Mouse (Mus musculus) heart, embryonic 15.5 days (tissue): ENCODE results near the gene Tmem220. TPM values are rescaled to one million over a fixed set of nuclear protein-coding genes. Genes with fewer than 3 reads are reported as not detected.
A peak's percentile ranks its signal among the peaks of the same experiment; 100 is the strongest.

Source experiments
- ATAC-seq: fragments of 200-750 bp; cut with Nextera tagmentation; replicated peaks from 2 replicates; pipeline ENCODE4 v1.8.0; 2017; ENCODE audit warnings: low read depth, moderate TSS enrichment; ENCODE audit not compliant: insufficient number of reproducible peaks, insufficient read depth, low FRiP score
- H3K27ac ChIP-seq: fragments of 300-500 bp; sonication (generic); 2 replicates; pipeline ENCODE4 v1.5.1; 2015; ENCODE audit warnings: mild to moderate bottlenecking, inconsistent platforms
- H3K27me3 ChIP-seq: fragments of 300-500 bp; sonication (generic); 2 replicates; pipeline ENCODE4 v1.6.1; 2015; ENCODE audit warnings: inconsistent platforms
- H3K36me3 ChIP-seq: fragments of 300-500 bp; sonication (generic); 2 replicates; pipeline ENCODE4 v1.6.1; 2015; ENCODE audit warnings: mild to moderate bottlenecking, inconsistent platforms
- H3K4me1 ChIP-seq: fragments of 300-500 bp; sonication (generic); replicated peaks from 2 replicates; pipeline ENCODE4 v1.6.1; 2015; ENCODE audit warnings: inconsistent platforms
- H3K4me2 ChIP-seq: fragments of 300-500 bp; sonication (generic); 2 replicates; pipeline ENCODE4 v1.6.1; 2015; ENCODE audit warnings: inconsistent platforms, mild to moderate bottlenecking, moderate library complexity
- H3K4me3 ChIP-seq: fragments of 300-500 bp; sonication (generic); 2 replicates; pipeline ENCODE4 v1.5.1; 2015; ENCODE audit warnings: mild to moderate bottlenecking, inconsistent platforms
- H3K9ac ChIP-seq: fragments of 300-500 bp; sonication (generic); 2 replicates; pipeline ENCODE4 v1.6.1; 2015; ENCODE audit warnings: mild to moderate bottlenecking, inconsistent platforms
- H3K9me3 ChIP-seq: fragments of 300-500 bp; sonication (generic); replicated peaks from 2 replicates; pipeline ENCODE4 v1.6.1; 2016; ENCODE audit warnings: inconsistent platforms
- WGBS: fragments of 180-500 bp; shearing (Covaris S2); methylation state at CpG from one replicate; pipeline ENCODE4 v1.1.7; 2015; ENCODE audit warnings: mixed read lengths; 5-methylcytosine and 5-hydroxymethylcytosine counted together
- polyA plus RNA-seq: library from polyadenylated mRNA; unstranded; fragments of >200 nt; fragmentation: Nextera tagmentation; extraction: Ambion mirVana; gene quantifications from 2 replicates; pipeline ENCODE4 v1.2.1, GENCODE M21; 2015

Tmem220 gene
- polyA plus RNA-seq, 1 experiment from 2014 or later = 1.2 TPM

GRCm38 (mm10) chr11:67043007-67043406 lies 18.1 kb downstream of the Tmem220 start:
- no peak for ATAC-seq
- Histone ChIP-seq H3K4me1 (0 out of 2 replicates have a peak, but pooled peaks cover 3% of the 10 kb centered on the region), H3K36me3 (peaks cover 26% of the 10 kb centered on the region; the same call in 1 of the 2 replicates), H3K27me3 (no peaks in the 10 kb centered on the region), H3K27ac (no peak overlapping the region), H3K9ac (no peak overlapping the region), H3K4me3 (no peak overlapping the region), H3K9me3 (no peaks in the 10 kb centered on the region), H3K4me2 (no peak overlapping the region)
- 65% methylated on average over 8 of the region's 8 CpGs for WGBS

GRCm38 (mm10) chr11:67044959-67045358 lies 20.0 kb downstream of the Tmem220 start:
- 80% methylated on average over 6 of the region's 6 CpGs for WGBS
- H3K4me2 ChIP-seq = no peak overlapping the region
- no peak overlapping the region for H3K27ac ChIP-seq
- H3K9ac ChIP-seq = no peak overlapping the region
- H3K4me3 ChIP-seq = no peak overlapping the region
- H3K9me3 ChIP-seq = no peaks in the 10 kb centered on the region
- peaks cover 22% of the 10 kb centered on the region; the same call in 1 of the 2 replicates for H3K36me3 ChIP-seq
- no peaks in the 10 kb centered on the region for H3K27me3 ChIP-seq
- ATAC-seq = no peak
- 0 out of 2 replicates have a peak, but pooled peaks cover 3% of the 10 kb centered on the region for H3K4me1 ChIP-seq

DNA sequence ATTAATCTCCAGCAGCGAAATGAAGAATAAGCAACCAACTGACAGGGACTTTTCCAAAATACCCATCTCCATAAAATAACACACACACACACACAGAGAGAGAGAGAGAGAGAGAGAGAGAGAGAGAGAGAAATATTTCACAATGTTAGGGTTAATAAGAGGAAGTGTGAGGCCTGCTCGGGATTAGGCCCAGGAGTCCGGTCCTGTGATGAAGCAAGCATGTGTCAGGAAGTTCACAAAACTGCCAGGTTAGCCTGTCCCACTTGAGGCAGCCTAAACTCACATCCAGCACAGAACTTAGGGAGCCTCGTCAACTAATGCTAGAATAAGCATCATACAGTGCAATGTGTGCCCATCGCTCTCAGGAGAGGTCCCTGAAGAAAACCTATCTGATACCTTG lies 22.2 kb downstream of the Tmem220 start:
- WGBS = 85% methylated on average over 5 of the region's 5 CpGs
- no peak overlapping the region for H3K4me2 ChIP-seq
- H3K27ac ChIP-seq = no peak overlapping the region
- no peak for ATAC-seq
- no peaks in the 10 kb centered on the region for H3K9me3 ChIP-seq
- no peaks in the 10 kb centered on the region for H3K27me3 ChIP-seq
- H3K4me1 ChIP-seq = peaks cover 8% of the 10 kb centered on the region
- H3K9ac ChIP-seq = no peak overlapping the region
- peaks cover 7% of the 10 kb centered on the region; the same call in 1 of the 2 replicates for H3K36me3 ChIP-seq
- H3K4me3 ChIP-seq = no peak overlapping the region

GRCm38 (mm10) chr11:67048496-67048895 lies 23.5 kb downstream of the Tmem220 start:
- no peaks in the 10 kb centered on the region for H3K9me3 ChIP-seq
- H3K4me1 ChIP-seq = peaks cover 13% of the 10 kb centered on the region
- H3K36me3 ChIP-seq = peaks cover 7% of the 10 kb centered on the region; the same call in 1 of the 2 replicates
- ATAC-seq = no peak
- 77% methylated on average over 8 of the region's 8 CpGs for WGBS
- H3K9ac ChIP-seq = no peak overlapping the region
- no peak overlapping the region for H3K4me2 ChIP-seq
- H3K27ac ChIP-seq = no peak overlapping the region
- no peaks in the 10 kb centered on the region for H3K27me3 ChIP-seq
- no peak overlapping the region for H3K4me3 ChIP-seq

DNA sequence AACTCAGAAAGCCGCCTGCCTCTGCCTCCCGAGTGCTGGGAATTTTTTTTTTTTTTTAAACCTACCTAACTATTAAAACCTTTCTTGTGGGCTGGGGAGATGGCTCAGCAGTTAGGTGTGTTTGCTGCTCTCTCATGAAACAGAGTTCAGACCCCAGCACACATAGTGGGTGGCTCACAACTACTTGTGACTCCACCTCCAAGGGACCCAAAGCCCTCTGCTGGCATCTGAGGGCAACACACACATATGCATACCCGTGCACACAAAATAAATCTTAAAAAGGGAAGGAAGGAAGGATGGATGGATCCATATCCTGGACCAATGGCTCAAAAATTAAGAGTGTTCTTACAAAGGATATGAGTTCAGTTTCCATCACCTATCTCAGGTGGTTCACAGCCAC lies 24.3 kb downstream of the Tmem220 start:
- Histone ChIP-seq H3K27ac (no peak overlapping the region), H3K4me2 (no peak overlapping the region), H3K9ac (no peak overlapping the region), H3K4me3 (no peak overlapping the region), H3K4me1 (peaks cover 14% of the 10 kb centered on the region), H3K27me3 (no peaks in the 10 kb centered on the region), H3K9me3 (no peaks in the 10 kb centered on the region), H3K36me3 (peaks cover 7% of the 10 kb centered on the region; the same call in 1 of the 2 replicates)
- WGBS = 79% methylated on average over 3 of the region's 3 CpGs
- no peak for ATAC-seq

- ATAC-seq = no peak; the same call in 1 of the 2 replicates
- WGBS = 9% methylated on average over 16 of the region's 16 CpGs
Measured at GRCm38 (mm10) chr11:67051676-67052320, 26.8 kb downstream of the Tmem220 start.

DNA sequence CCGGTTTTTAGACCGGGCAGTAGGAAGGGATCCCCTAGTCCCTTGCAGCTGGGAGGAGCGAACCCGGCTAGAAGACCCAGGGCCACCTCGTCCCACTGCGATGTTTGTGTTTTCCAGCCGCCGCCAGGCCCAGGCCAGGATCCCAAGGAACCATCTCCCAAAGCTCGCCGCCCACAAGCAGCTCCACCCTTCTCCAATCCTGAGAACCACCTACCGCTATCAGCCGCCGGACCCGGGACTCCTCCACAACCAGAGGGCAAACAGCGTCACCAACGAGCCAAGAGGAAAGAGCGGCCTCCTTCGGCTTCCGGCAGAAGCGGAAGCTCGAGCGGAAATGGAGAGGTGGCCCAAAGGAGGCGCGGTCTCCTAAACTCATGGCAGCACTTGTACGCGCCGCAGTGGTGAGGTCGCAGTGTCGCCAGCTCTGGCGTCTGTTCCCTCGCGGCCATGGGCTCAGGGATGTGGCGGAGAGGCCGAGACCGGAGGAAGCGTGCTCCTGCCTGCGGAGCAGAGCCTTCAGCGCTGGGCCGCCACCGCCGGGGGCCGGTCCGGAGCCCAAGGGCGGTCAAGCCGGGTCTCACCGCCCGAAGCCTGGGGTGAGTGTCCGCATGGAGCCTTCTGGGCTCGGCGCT lies 27.5 kb downstream of the Tmem220 start, which contains the start of the genes Adprm and Sco1:
Gene Adprm, minus strand, starts transcription at position 274 of the 632 bp plus-strand sequence.
Gene Sco1, plus strand, starts transcription at position 350 of the 632 bp plus-strand sequence.
- Histone ChIP-seq H3K9me3 (no peaks in the 10 kb centered on the region), H3K27me3 (no peaks in the 10 kb centered on the region), H3K9ac (peak within 1 kb of the TSS; percentile 87), H3K36me3 (peaks cover 26% of the 10 kb centered on the region), H3K27ac (peak within 1 kb of the TSS; percentile 92), H3K4me3 (peak within 1 kb of the TSS; percentile 100), H3K4me2 (peak within 1 kb of the TSS; percentile 66), H3K4me1 (peaks cover 14% of the 10 kb centered on the region)
- under 1% methylated on average over 50 of the region's 50 CpGs for WGBS
- ATAC-seq = peak; percentile 93

More at GRCm38 (mm10) chr11:67051676-67052320, 26.8 kb downstream of the Tmem220 start:
- H3K27me3 ChIP-seq = no peaks in the 10 kb centered on the region
- peaks cover 20% of the 10 kb centered on the region for H3K36me3 ChIP-seq
- peak overlapping the region; percentile 100 for H3K4me3 ChIP-seq
- peak overlapping the region; percentile 92 for H3K27ac ChIP-seq
- H3K4me1 ChIP-seq = peaks cover 14% of the 10 kb centered on the region
- H3K4me2 ChIP-seq = peak overlapping the region; percentile 66
- H3K9me3 ChIP-seq = no peaks in the 10 kb centered on the region
- H3K9ac ChIP-seq = peak overlapping the region; percentile 87

GRCm38 (mm10) chr11:67054754-67055365 lies 29.9 kb downstream of the Tmem220 start:
- H3K9me3 ChIP-seq = no peaks in the 10 kb centered on the region
- no peak overlapping the region for H3K4me2 ChIP-seq
- ATAC-seq = no peak
- peaks cover 43% of the 10 kb centered on the region for H3K36me3 ChIP-seq
- no peak overlapping the region for H3K27ac ChIP-seq
- H3K4me3 ChIP-seq = no peak overlapping the region
- no peaks in the 10 kb centered on the region for H3K27me3 ChIP-seq
- 85% methylated on average over 8 of the region's 8 CpGs for WGBS
- H3K9ac ChIP-seq = no peak overlapping the region
- H3K4me1 ChIP-seq = peaks cover 14% of the 10 kb centered on the region

GRCm38 (mm10) chr11:67061311-67061710 lies 36.4 kb downstream of the Tmem220 start:
- Histone ChIP-seq H3K27ac (no peak overlapping the region), H3K9me3 (no peaks in the 10 kb centered on the region), H3K4me2 (no peak overlapping the region), H3K4me1 (no peaks in the 10 kb centered on the region), H3K4me3 (no peak overlapping the region), H3K27me3 (no peaks in the 10 kb centered on the region), H3K9ac (no peak overlapping the region), H3K36me3 (peaks cover 82% of the 10 kb centered on the region)
- WGBS = 92% methylated on average over 2 of the region's 2 CpGs
- no peak for ATAC-seq

GRCm38 (mm10) chr11:67062726-67063125 lies 37.8 kb downstream of the Tmem220 start:
- H3K36me3 ChIP-seq = peaks cover 68% of the 10 kb centered on the region
- H3K9me3 ChIP-seq = no peaks in the 10 kb centered on the region
- ATAC-seq = no peak
- no peak overlapping the region for H3K4me2 ChIP-seq
- H3K27me3 ChIP-seq = no peaks in the 10 kb centered on the region
- H3K9ac ChIP-seq = no peak overlapping the region
- WGBS = 78% methylated on average over 3 of the region's 3 CpGs
- no peak overlapping the region for H3K27ac ChIP-seq
- no peak overlapping the region for H3K4me3 ChIP-seq
- H3K4me1 ChIP-seq = no peaks in the 10 kb centered on the region

DNA sequence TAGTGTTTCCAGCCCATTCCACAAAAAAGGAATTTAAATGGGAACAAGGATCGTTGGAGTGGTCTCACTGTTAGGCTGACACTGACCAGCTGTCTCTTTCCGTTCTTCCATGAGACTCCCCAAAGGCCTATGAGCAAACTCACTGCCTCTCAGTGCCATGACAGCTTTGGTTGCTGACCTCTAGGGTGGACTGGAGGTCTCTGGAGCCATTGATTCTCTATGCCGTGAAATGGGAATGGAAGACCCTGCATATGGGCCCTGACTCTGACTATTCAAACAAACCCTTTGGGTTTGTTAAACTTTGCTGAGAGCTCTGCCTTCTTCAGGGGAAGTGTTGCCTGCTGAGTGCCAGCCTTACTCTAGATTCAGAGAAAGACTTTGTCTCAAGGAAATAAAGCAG lies 42.8 kb downstream of the Tmem220 start:
- Histone ChIP-seq H3K4me2 (no peak overlapping the region), H3K27ac (no peak overlapping the region), H3K4me3 (no peak overlapping the region), H3K9me3 (no peaks in the 10 kb centered on the region), H3K36me3 (peaks cover 29% of the 10 kb centered on the region), H3K27me3 (no peaks in the 10 kb centered on the region), H3K4me1 (no peaks in the 10 kb centered on the region), H3K9ac (no peak overlapping the region)
- WGBS = 75% methylated on average over 3 of the region's 3 CpGs
- ATAC-seq = no peak
